Mouse (Mus musculus) heart, adult 2 months (tissue): ENCODE measurements at regions not wholly inside any gene's neighbourhood (a gene's known extent, or its start where the extent isn't known, plus 50 kb on each side); places are given as distances from the start of the nearest gene placed in this dataset.

Experiments used
- DNase-seq, 2 experiments: peaks; one replicate each; pipeline ENCODE4 v3.0.0; 2021
- H3K27ac ChIP-seq: fragments of 200-600 bp; 2 replicates; pipeline ENCODE4 v1.8.1; 2022
- H3K27me3 ChIP-seq: fragments of 200-500 bp; 2 replicates; pipeline ENCODE4 v1.6.1; 2012; ENCODE audit warnings: mild to moderate bottlenecking, low read length, inconsistent platforms, mixed read lengths; ENCODE audit not compliant: control insufficient read depth, insufficient read depth
- H3K36me3 ChIP-seq: fragments of 200-500 bp; 2 replicates; pipeline ENCODE4 v1.6.1; 2012; ENCODE audit warnings: low read length, inconsistent platforms; ENCODE audit not compliant: control insufficient read depth, insufficient read depth
- H3K4me1 ChIP-seq: fragments of 200-500 bp; 2 replicates; pipeline ENCODE4 v1.6.1; 2011; ENCODE audit warnings: low read length; ENCODE audit not compliant: control insufficient read depth, insufficient read depth
- H3K4me3 ChIP-seq: fragments of 200-600 bp; 2 replicates; pipeline ENCODE4 v1.8.1; 2022
- H3K79me2 ChIP-seq: fragments of 200-500 bp; replicated peaks from 2 replicates; pipeline ENCODE4 v1.6.1; 2012; ENCODE audit warnings: mild to moderate bottlenecking, inconsistent platforms, low read length, moderate library complexity, mixed read lengths; ENCODE audit not compliant: control insufficient read depth, insufficient read depth
- H3K9ac ChIP-seq: fragments of 200-500 bp; 2 replicates; pipeline ENCODE4 v1.6.1; 2012; ENCODE audit warnings: low read depth, mild to moderate bottlenecking, control low read depth, inconsistent platforms, low read length, mixed read lengths
- CTCF ChIP-seq: fragments of 200-600 bp; IDR thresholded peaks from 2 replicates; pipeline ENCODE4 v1.8.1; 2022; ENCODE audit warnings: antibody characterized with exemption, mild to moderate bottlenecking, moderate library complexity
- EP300 ChIP-seq: fragments of 200-500 bp; IDR thresholded peaks from 2 replicates; pipeline ENCODE4 v1.6.1; 2011; ENCODE audit warnings: low read depth, low read length, control low read depth; ENCODE audit not compliant: insufficient read depth
- POLR2A ChIP-seq: fragments of 200-500 bp; IDR thresholded peaks from 2 replicates; pipeline ENCODE4 v1.6.1; 2011; ENCODE audit warnings: mild to moderate bottlenecking, low read depth, low read length, control low read depth; ENCODE audit not compliant: insufficient read depth
- WGBS: fragments of 180-500 bp; shearing (Covaris S2); methylation state at CpG from one replicate; pipeline ENCODE4 v1.1.7; 2018; 5-methylcytosine and 5-hydroxymethylcytosine counted together
- intact Hi-C: fragments of 180-260 bp; cut with DNase I; formaldehyde crosslinking; loops from one replicate; pipeline ENCODE4 v1.15.1; 2025

DNA sequence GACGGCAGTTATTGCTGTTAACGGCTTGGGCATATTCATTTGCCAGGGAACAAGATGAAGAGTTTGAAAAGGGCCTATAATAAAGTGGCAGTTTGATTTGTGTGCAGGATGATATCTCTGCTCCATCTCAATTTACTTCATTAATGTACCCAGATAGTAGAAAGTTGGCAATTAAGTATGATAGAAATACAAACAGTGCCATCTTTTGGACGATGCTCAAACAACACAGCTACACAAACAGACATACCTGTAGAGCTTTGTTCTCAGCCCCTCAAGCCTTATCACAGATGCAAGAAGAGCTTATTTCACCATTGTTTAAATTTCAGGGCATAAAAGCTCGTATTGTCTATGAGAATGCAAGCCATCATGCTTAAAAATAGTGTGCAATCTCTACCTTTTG lies 82.2 kb downstream of the Tnfsf11 start:
- WGBS: 69% methylated on average over 4 of the region's 4 CpGs
- H3K79me2 ChIP-seq: no peaks in the 10 kb centered on the region
- intact Hi-C loops: no loop called here

DNA sequence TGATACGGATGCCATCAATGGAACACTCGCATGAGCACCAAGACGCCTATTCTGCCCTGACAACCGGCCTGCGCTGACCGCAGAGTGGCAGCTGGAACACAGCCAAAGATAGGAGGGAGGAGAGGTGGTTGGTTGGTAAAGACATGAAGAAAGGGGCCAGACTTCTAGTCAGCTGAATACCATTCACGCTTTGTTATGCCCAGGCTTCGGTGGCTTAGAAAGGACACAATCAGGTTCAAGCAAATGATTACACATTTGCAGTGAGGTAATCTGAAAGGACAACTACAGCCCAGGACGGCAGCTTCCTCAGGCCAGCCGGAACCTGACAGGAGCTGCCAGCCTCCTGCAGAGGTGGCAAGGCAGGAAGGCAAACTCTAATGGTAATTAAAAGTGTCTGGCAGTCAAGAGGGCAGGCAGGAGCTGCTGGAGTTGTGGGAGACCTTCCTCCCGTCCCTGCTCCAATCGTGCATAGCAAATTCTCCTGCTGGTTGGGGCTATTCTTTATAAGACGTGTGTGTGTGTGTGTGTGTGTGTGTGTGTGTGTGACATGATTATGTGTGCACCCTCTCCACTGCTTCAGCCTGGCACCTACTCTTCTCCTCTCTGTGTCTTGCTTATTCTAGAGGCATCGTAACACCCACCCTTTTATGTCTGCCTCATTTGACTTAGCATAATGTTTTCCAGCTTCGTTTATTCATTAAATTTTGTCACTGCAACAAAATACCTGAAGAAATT lies 91.4 kb downstream of the Tnfsf11 start:
- intact Hi-C loops: no loop called here
- no peak overlapping the region for H3K9ac ChIP-seq
- H3K27ac ChIP-seq: no peak overlapping the region
- H3K4me3 ChIP-seq: no peak overlapping the region
- H3K4me1 ChIP-seq: no peaks in the 10 kb centered on the region
- no peaks in the 10 kb centered on the region for H3K36me3 ChIP-seq
- TF ChIP-seq CTCF (no peak), EP300 (no peak), POLR2A (no peak)
- H3K79me2 ChIP-seq: no peaks in the 10 kb centered on the region
- peak in 1 of 2 experiments; percentile 3 for DNase-seq
- 41% methylated on average over 15 of the region's 15 CpGs for WGBS
- no peaks in the 10 kb centered on the region for H3K27me3 ChIP-seq

More for the DNA sequence above, 82.2 kb downstream of the Tnfsf11 start:
- no peak overlapping the region for H3K27ac ChIP-seq
- DNase-seq: no peak
- no peak overlapping the region for H3K4me3 ChIP-seq
- H3K27me3 ChIP-seq: no peaks in the 10 kb centered on the region
- no peak for TF ChIP-seq CTCF
- TF ChIP-seq EP300: no peak
- TF ChIP-seq POLR2A: no peak
- H3K36me3 ChIP-seq: no peaks in the 10 kb centered on the region
- H3K4me1 ChIP-seq: no peaks in the 10 kb centered on the region
- H3K9ac ChIP-seq: no peak overlapping the region

DNA sequence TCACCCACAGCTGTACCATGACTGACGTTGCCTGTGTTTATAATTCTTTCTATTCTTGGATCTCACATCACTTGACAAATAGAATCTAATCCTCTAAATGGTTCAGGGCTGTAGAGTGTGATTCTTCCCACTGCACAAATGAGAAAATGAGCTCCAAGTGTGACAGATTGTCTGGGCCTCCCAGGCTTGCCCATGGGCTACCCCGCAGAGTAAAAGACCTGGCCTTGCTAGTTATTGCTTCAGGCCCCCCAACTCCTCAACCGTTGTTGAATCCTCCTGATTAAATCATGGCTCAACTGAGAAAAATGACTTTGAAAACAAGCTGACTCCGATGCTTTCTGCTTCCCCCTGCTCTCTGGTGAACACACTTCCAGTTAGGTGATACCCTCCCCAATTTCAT lies 92.4 kb downstream of the Tnfsf11 start:
- intact Hi-C loops: no loop called here
- Histone ChIP-seq H3K27me3 (no peaks in the 10 kb centered on the region), H3K27ac (no peak overlapping the region), H3K79me2 (no peaks in the 10 kb centered on the region), H3K36me3 (no peaks in the 10 kb centered on the region), H3K4me1 (no peaks in the 10 kb centered on the region), H3K4me3 (no peak overlapping the region), H3K9ac (no peak overlapping the region)
- TF ChIP-seq EP300 (no peak), CTCF (no peak)
- DNase-seq: no peak
- 78% methylated on average over 4 of the region's 4 CpGs for WGBS

DNA sequence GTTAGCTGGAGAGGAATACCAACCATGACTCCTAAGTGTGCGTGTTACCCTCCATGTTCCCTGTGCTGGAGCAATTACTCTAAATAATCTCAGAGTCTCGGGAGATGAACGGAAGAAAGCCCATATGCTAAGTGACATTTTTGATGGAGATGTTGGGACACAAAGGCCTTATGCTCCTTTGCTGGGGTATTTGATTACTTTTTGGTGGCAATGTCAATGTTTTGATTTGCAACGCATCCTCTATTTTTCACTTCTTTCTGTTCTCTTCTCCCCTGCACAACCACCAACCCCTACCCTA lies 103.3 kb downstream of the Tnfsf11 start:
- H3K27ac ChIP-seq: no peak overlapping the region
- H3K79me2 ChIP-seq: no peaks in the 10 kb centered on the region
- H3K27me3 ChIP-seq: no peaks in the 10 kb centered on the region
- DNase-seq: no peak
- TF ChIP-seq EP300: no peak
- TF ChIP-seq CTCF: no peak
- no peak for TF ChIP-seq POLR2A
- intact Hi-C loops: loop anchor here (5.0 kb wide), 2 partner anchors 68 to 278 kb away; no protein-coding TSS in a partner anchor
- no peak overlapping the region for H3K9ac ChIP-seq
- H3K36me3 ChIP-seq: no peaks in the 10 kb centered on the region
- H3K4me3 ChIP-seq: no peak overlapping the region
- no peaks in the 10 kb centered on the region for H3K4me1 ChIP-seq
- 93% methylated on average over 4 of the region's 4 CpGs for WGBS

DNA sequence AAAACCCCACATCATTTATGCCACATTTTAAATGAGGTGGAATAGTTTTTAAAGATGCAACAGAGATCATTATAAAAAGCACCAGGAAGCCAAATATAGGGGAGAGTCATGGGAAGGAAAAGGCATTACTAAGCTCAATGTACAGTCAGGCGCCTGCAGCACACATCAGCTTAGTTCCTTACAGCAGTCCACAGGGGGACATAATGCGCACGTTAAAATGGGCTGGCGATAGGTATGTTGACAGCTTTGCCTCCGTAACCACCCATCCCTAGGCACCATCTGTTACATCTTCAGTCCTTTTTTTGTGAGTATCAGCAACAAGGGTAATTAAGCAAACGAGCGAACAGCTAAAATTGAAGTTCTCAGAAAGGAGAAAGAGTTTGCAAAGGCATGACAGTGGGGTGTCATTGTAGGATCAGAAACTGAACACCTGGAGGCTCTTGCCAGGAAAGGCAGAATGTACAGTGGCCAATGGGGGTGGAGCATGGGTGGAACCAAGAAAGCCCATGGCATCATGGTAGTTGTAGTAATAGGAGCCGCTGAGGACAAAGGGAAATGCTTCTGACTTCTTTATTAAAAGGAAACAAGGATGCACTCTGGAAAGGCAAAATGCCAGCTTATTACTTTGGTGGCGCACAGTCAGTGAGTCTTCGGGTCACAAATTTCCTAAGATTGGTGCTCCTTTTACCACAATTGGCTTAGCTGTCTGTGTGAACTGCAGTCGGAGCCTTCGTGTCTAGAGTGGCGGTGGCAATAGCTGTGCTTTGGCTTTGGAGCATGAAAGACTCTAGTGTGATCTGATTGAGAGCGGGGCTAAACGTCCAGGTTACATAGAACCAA lies 103.9 kb downstream of the Tnfsf11 start:
- WGBS: 78% methylated on average over 15 of the region's 15 CpGs
- no peak for DNase-seq
- TF ChIP-seq POLR2A (no peak), EP300 (no peak), CTCF (no peak)
- intact Hi-C loops: loop anchor here (5.0 kb wide), 2 partner anchors 68 to 278 kb away; no protein-coding TSS in a partner anchor
- no peak overlapping the region for H3K9ac ChIP-seq
- H3K27ac ChIP-seq: no peak overlapping the region
- H3K79me2 ChIP-seq: no peaks in the 10 kb centered on the region
- no peaks in the 10 kb centered on the region for H3K27me3 ChIP-seq
- no peaks in the 10 kb centered on the region for H3K4me1 ChIP-seq
- no peak overlapping the region for H3K4me3 ChIP-seq
- H3K36me3 ChIP-seq: no peaks in the 10 kb centered on the region

DNA sequence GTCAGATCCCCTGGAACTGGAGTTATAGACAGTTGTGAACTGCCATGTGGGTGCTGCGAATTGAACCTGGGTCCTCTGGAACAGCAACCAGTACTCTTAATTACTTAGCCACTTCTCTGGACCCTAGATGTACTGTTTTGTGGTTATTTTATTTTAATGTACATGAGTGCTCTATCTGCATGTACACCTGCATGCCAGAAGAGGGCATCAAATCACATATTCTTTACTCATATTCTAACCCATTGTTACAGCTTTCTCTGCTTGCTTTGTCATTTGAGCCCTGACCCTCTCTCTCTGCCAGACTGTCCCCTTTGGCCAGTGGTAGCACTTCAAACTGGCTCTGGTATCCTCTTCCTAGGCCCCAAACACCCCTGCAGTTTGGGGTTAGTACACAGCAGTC lies 105.1 kb downstream of the Tnfsf11 start:
- no peak for DNase-seq
- no peak overlapping the region for H3K9ac ChIP-seq
- H3K27me3 ChIP-seq: no peaks in the 10 kb centered on the region
- intact Hi-C loops: loop anchor here (5.0 kb wide), 2 partner anchors 70 to 280 kb away; no protein-coding TSS in a partner anchor
- H3K4me1 ChIP-seq: no peaks in the 10 kb centered on the region
- peak; percentile 54 for TF ChIP-seq CTCF
- TF ChIP-seq EP300: no peak
- no peak for TF ChIP-seq POLR2A
- no peak overlapping the region for H3K27ac ChIP-seq
- H3K4me3 ChIP-seq: no peak overlapping the region
- no peaks in the 10 kb centered on the region for H3K79me2 ChIP-seq
- no peaks in the 10 kb centered on the region for H3K36me3 ChIP-seq
- whole genome bisulfite sequencing: 85% methylated on average over 1 of the region's 1 CpGs
